Mouse (Mus musculus) kidney, embryonic 14.5 days (tissue): Measurements from ENCODE around the gene Aven. TPM values are rescaled to one million over a fixed set of nuclear protein-coding genes. Genes with fewer than 3 reads are reported as not detected.

Experiments
- ATAC-seq: fragments of 200-750 bp; cut with Nextera tagmentation; 2 replicates; pipeline ENCODE4 v1.8.0; 2017; ENCODE audit warnings: moderate number of reproducible peaks, mild to moderate bottlenecking, moderate TSS enrichment, moderate library complexity; ENCODE audit not compliant: low FRiP score, low TSS enrichment
- H3K27ac ChIP-seq: fragments of 300-500 bp; sonication (generic); 2 replicates; pipeline ENCODE4 v1.5.1; 2014; ENCODE audit warnings: low read depth, mild to moderate bottlenecking, low read length, moderate library complexity, mixed read lengths
- H3K27me3 ChIP-seq: fragments of 300-500 bp; sonication (generic); 2 replicates; pipeline ENCODE4 v1.6.1; 2014; ENCODE audit warnings: mild to moderate bottlenecking, low read length; ENCODE audit not compliant: control insufficient read depth, insufficient read depth
- H3K36me3 ChIP-seq: fragments of 300-500 bp; sonication (generic); 2 replicates; pipeline ENCODE4 v1.6.1; 2014; ENCODE audit warnings: low read length, mixed read lengths; ENCODE audit not compliant: control insufficient read depth, insufficient read depth
- H3K4me1 ChIP-seq: fragments of 300-500 bp; sonication (generic); 2 replicates; pipeline ENCODE4 v1.6.1; 2014; ENCODE audit warnings: low read length, mixed read lengths; ENCODE audit not compliant: control insufficient read depth, insufficient read depth
- H3K4me2 ChIP-seq: fragments of 300-500 bp; sonication (generic); replicated peaks from 2 replicates; pipeline ENCODE4 v1.6.1; 2014; ENCODE audit warnings: low read depth, mild to moderate bottlenecking, low read length
- H3K4me3 ChIP-seq: fragments of 300-500 bp; sonication (generic); 2 replicates; pipeline ENCODE4 v1.5.1; 2014; ENCODE audit warnings: mild to moderate bottlenecking, low read length
- H3K9ac ChIP-seq: fragments of 300-500 bp; sonication (generic); 2 replicates; pipeline ENCODE4 v1.6.1; 2014; ENCODE audit warnings: low read depth, mild to moderate bottlenecking, low read length, moderate library complexity
- H3K9me3 ChIP-seq: fragments of 300-500 bp; sonication (generic); 2 replicates; pipeline ENCODE4 v1.6.1; 2016; ENCODE audit warnings: low read length; ENCODE audit not compliant: control insufficient read depth
- WGBS: fragments of 180-500 bp; shearing (Covaris S2); extraction: QIAGEN DNeasy Blood & Tissue Kit; methylation state at CpG from one replicate; pipeline ENCODE4 v1.1.7; 2014; 5-methylcytosine and 5-hydroxymethylcytosine counted together
- polyA plus RNA-seq: library from polyadenylated mRNA; unstranded; fragments of >200 nt; fragmentation: Nextera tagmentation; extraction: Ambion mirVana; gene quantifications from 2 replicates; pipeline ENCODE4 v1.2.1, GENCODE M21; 2014

The Aven gene
- polyA plus RNA-seq, 1 experiment from 2014 or later: 10.9 TPM

DNA sequence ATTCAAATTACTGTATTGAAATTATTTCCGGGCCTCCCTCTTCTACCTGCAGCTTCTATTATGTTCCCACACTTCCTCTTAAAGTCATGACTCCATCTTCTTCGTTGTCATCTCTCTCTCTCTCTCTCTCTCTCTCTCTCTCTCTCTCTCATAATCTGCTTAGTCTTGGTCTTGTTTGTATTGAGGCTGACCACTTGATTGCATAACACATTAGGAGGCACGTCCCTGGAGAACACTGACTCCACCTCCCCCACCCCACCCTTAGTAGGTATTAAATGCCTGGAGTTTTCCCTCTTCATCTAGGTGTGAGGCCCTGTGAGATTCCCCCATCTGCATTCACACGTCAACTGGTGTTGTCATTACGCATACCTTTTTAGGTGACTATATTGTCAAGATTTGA lies 103.7 kb downstream of the Aven start:
- 81% methylated on average over 5 of the region's 5 CpGs for WGBS
- H3K27me3 ChIP-seq: no peaks in the 10 kb centered on the region
- no peaks in the 10 kb centered on the region for H3K9me3 ChIP-seq
- H3K4me1 ChIP-seq: no peaks in the 10 kb centered on the region
- ATAC-seq: no peak
- H3K4me2 ChIP-seq: no peak overlapping the region
- no peaks in the 10 kb centered on the region for H3K36me3 ChIP-seq
- H3K4me3 ChIP-seq: no peak overlapping the region
- no peak overlapping the region for H3K27ac ChIP-seq
- no peak overlapping the region for H3K9ac ChIP-seq

DNA sequence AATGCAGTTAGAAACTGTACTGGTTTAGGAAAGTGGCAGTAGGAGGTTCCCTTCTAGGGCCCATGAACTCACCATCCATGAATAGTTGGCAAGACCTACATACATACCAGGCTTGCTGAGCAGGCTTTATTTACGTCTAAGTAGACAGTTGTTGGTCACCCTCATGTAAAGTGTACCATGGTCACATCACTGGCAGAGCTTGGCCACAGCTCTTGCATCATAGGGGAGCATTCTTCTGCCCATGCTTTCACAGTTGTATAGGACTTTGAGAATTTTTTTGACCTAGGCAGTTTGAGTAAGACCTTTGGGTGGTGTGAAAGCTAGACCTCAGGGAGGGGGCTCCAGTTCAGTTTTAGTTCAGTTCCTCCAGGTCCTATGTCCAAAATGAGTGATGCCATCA lies 104.3 kb downstream of the Aven start:
- Histone ChIP-seq H3K4me1 (no peaks in the 10 kb centered on the region), H3K9me3 (no peaks in the 10 kb centered on the region), H3K9ac (no peak overlapping the region), H3K4me3 (no peak overlapping the region), H3K27me3 (no peaks in the 10 kb centered on the region), H3K4me2 (no peak overlapping the region), H3K36me3 (no peaks in the 10 kb centered on the region), H3K27ac (no peak overlapping the region)
- 92% methylated on average over 1 of the region's 1 CpGs for WGBS
- no peak for ATAC-seq

DNA sequence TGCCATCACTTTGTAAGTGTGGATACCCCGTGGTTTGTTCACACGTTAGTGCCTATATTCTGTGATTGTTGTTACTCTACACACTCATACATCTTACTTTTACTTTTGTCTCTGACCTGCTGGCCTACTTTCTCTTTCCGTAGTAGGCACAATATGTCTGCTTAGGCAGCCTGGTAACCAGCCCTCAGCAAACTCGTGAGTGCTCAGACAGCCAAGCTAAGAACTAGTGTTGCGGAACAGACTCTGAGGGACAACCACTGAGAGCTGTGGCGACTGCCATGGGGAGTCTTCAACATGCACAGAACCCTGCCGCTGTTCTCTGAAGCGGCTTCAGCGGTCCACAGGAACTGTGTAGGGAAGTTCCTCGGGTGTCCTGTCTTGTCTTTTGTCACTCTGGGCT lies 107.5 kb downstream of the Aven start:
- WGBS: 74% methylated on average over 10 of the region's 10 CpGs
- H3K27ac ChIP-seq: no peak overlapping the region

DNA sequence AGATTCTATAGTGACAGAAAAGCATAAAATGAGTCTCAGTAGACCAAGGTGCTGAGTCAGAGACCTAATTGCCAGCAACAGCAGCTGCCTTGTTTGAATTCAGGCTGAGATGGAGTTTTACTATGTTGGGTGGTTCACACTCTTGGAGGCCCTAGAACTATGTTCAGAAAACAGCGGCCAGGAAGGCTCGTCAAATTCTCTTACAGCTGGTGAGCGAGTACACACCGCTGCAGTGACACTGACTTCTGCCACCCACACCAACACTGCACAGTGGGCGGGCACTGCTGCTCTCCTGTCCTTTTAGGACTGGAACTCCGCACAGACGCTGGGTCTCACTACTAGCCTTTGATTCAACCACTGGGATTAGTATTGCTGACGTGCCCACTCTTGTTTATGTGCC lies 109.7 kb downstream of the Aven start:
- Histone ChIP-seq H3K9me3 (no peaks in the 10 kb centered on the region), H3K36me3 (no peaks in the 10 kb centered on the region), H3K27ac (no peak overlapping the region), H3K4me2 (no peak overlapping the region), H3K4me3 (no peak overlapping the region), H3K27me3 (no peaks in the 10 kb centered on the region), H3K4me1 (no peaks in the 10 kb centered on the region), H3K9ac (no peak overlapping the region)
- no peak for ATAC-seq
- 56% methylated on average over 8 of the region's 8 CpGs for WGBS

More for the DNA sequence above, 107.5 kb downstream of the Aven start:
- Histone ChIP-seq H3K36me3 (no peaks in the 10 kb centered on the region), H3K4me3 (no peak overlapping the region), H3K4me2 (no peak overlapping the region), H3K9ac (no peak overlapping the region), H3K4me1 (no peaks in the 10 kb centered on the region), H3K9me3 (no peaks in the 10 kb centered on the region), H3K27me3 (no peaks in the 10 kb centered on the region)
- peak; percentile 12; the same call in 1 of the 2 replicates for ATAC-seq

DNA sequence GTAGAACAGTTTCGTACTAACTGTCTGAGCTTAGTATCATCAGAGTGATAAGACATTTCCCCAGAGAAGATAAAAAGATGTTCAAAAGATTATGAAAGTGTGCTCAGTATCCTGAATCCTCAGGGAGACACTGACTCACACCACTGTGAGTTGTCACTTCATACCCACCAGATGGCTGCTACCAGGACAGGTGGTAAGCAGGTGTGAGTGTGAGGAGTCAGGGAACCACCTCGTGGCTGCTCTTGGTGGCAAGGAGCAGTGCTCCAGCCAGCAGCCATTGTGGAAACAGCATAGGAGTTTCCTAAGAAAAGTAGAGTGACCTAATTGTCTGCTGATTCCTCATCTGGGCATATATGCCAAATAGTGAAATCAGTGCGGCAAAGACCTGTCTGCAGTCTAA lies 113.8 kb downstream of the Aven start:
- Histone ChIP-seq H3K9ac (no peak overlapping the region), H3K9me3 (no peaks in the 10 kb centered on the region), H3K4me3 (no peak overlapping the region), H3K36me3 (no peaks in the 10 kb centered on the region), H3K27ac (no peak overlapping the region), H3K4me2 (no peak overlapping the region), H3K27me3 (no peaks in the 10 kb centered on the region), H3K4me1 (no peaks in the 10 kb centered on the region)
- ATAC-seq: no peak
- WGBS: 90% methylated on average over 3 of the region's 3 CpGs

DNA sequence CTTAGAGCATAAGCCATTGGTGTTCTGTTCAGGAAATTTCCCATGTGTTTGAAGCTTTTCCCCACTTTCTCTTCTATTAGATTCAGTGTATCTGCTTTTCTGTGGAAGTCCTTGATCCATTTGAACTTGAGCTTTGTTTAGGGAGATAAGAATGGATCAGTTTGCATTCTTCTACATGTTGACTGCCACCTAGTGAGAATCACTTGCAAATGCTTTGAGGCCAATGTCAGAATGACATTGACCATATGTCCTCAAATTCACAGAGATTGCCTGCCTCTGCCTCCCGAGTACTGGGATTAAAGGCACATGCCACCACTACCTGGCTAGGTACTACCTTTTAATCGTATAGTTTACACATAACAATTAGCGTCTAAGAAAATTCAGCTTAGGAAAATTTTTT lies 119.9 kb downstream of the Aven start:
- Histone ChIP-seq H3K27me3 (no peaks in the 10 kb centered on the region), H3K27ac (no peak overlapping the region), H3K4me3 (no peak overlapping the region), H3K9ac (no peak overlapping the region), H3K36me3 (no peaks in the 10 kb centered on the region), H3K4me1 (no peaks in the 10 kb centered on the region), H3K9me3 (no peaks in the 10 kb centered on the region), H3K4me2 (no peak overlapping the region)
- no peak for ATAC-seq
- WGBS: 86% methylated on average over 3 of the region's 3 CpGs

DNA sequence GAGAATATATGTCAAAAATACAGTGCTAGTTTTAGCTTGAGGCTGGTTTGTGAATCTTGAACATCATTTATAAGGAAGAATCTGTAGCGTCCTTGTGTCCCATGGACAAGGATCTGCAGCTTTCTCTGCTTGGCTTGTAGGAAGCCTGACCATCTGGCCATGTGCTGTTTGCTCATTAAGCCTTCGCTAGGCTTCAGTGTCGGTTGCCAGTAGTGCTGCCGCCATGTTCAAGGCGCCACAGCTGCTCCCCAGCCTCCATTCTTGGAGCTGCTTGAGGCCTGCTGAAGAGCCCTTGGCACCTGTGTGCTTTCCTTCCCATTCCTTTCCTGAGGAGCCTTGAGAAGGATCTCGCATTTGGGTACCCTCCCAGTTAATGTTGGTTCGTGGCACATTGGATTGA lies 121.6 kb downstream of the Aven start:
- Histone ChIP-seq H3K9me3 (no peaks in the 10 kb centered on the region), H3K4me2 (no peak overlapping the region), H3K4me3 (no peak overlapping the region), H3K36me3 (no peaks in the 10 kb centered on the region), H3K9ac (no peak overlapping the region), H3K27ac (no peak overlapping the region), H3K27me3 (no peaks in the 10 kb centered on the region), H3K4me1 (no peaks in the 10 kb centered on the region)
- no peak for ATAC-seq
- 89% methylated on average over 7 of the region's 7 CpGs for WGBS

DNA sequence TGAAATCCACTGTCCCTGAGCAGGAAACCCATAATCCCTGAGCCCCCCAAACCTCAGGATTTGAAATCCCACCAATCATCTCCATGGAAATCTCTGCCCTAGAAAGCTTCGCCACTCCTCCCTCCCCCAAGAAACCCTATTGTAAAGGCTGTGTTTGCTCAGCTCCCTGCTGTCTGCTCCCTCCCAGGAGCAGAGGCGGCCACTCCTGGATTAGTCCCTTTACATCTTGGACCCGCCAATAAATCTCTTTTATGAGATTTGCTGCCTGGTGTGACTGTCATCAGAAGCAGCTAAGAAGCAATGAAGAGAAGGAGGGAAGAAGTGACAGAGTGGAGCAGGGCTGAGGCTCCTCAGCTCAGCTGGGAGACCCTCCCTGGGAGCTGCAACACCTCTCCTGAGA lies 124.4 kb downstream of the Aven start:
- Histone ChIP-seq H3K4me1 (no peaks in the 10 kb centered on the region), H3K4me3 (no peak overlapping the region), H3K4me2 (no peak overlapping the region), H3K9ac (no peak overlapping the region), H3K9me3 (no peaks in the 10 kb centered on the region), H3K27ac (no peak overlapping the region), H3K27me3 (no peaks in the 10 kb centered on the region), H3K36me3 (no peaks in the 10 kb centered on the region)
- peak; percentile 87 for ATAC-seq
- 18% methylated on average over 3 of the region's 3 CpGs for WGBS

DNA sequence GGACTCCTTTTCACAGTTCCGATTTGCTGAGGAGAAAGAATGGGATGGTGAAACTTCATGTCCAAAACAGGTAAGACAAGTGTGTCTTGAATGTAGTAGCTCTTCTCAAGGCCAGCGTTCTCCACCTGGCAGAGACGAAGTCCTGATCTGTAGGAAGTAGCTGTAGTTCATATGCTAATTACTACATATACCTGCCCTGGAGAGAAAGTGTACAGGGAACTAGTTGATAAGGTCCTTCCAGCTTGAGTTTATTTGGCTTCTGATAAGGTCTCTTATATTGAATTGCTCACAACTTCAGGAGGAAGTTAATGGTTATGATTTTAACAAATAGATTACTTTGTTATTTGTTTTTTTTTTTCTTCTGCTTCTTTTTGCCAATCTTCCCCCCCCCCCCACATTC lies 132.4 kb downstream of the Aven start:
- H3K27me3 ChIP-seq: no peaks in the 10 kb centered on the region
- H3K9me3 ChIP-seq: no peaks in the 10 kb centered on the region
- no peak overlapping the region for H3K4me2 ChIP-seq
- H3K9ac ChIP-seq: no peak overlapping the region
- H3K36me3 ChIP-seq: no peaks in the 10 kb centered on the region
- no peak for ATAC-seq
- H3K4me1 ChIP-seq: no peaks in the 10 kb centered on the region
- H3K27ac ChIP-seq: no peak overlapping the region
- H3K4me3 ChIP-seq: no peak overlapping the region
- WGBS: 80% methylated on average over 3 of the region's 3 CpGs

DNA sequence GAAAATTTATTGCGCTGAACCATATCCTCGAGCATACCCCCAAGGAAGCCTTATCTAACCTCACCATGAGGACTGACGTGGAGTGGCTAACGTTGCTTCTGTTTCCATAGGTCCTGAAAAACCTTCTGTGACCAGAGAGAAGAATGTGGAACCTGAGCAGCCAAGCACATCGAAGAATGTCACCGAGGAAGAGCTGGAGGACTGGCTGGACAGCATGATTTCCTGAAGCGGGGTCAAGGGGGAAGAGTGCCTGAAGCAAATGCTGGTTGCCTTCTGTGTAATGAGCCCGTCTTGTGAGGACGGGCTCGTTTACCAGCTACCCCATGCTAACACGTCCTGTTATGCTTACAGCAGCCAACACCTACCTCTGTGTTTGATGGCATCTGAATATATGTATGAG lies 137.9 kb downstream of the Aven start:
- WGBS: 50% methylated on average over 11 of the region's 11 CpGs
- peak; percentile 60 for ATAC-seq
- Histone ChIP-seq H3K27ac (no peak overlapping the region), H3K4me2 (no peak overlapping the region), H3K9me3 (no peaks in the 10 kb centered on the region), H3K27me3 (no peaks in the 10 kb centered on the region), H3K36me3 (no peaks in the 10 kb centered on the region), H3K4me3 (no peak overlapping the region), H3K4me1 (no peaks in the 10 kb centered on the region), H3K9ac (no peak overlapping the region)
